Mouse (Mus musculus): ENCODE measurements around the gene 4930404N11Rik.

Gene 4930404N11Rik

GRCm38 (mm10) chr10:81402227-81402765 is 36.7 kb upstream of the 4930404N11Rik start:
- no peak for DNase-seq (ENCODE audit: extremely low read depth, low read depth, low spot score)

GRCm38 (mm10) chr10:81401521-81402226 is 36.1 kb upstream of the 4930404N11Rik start:
- DNase-seq (ENCODE audit: extremely low read depth, low read depth, low spot score), result no peak

GRCm38 (mm10) chr10:81401205-81401520 is 35.5 kb upstream of the 4930404N11Rik start:
- DNase-seq (ENCODE audit: extremely low read depth, low read depth, low spot score), result no peak

DNA sequence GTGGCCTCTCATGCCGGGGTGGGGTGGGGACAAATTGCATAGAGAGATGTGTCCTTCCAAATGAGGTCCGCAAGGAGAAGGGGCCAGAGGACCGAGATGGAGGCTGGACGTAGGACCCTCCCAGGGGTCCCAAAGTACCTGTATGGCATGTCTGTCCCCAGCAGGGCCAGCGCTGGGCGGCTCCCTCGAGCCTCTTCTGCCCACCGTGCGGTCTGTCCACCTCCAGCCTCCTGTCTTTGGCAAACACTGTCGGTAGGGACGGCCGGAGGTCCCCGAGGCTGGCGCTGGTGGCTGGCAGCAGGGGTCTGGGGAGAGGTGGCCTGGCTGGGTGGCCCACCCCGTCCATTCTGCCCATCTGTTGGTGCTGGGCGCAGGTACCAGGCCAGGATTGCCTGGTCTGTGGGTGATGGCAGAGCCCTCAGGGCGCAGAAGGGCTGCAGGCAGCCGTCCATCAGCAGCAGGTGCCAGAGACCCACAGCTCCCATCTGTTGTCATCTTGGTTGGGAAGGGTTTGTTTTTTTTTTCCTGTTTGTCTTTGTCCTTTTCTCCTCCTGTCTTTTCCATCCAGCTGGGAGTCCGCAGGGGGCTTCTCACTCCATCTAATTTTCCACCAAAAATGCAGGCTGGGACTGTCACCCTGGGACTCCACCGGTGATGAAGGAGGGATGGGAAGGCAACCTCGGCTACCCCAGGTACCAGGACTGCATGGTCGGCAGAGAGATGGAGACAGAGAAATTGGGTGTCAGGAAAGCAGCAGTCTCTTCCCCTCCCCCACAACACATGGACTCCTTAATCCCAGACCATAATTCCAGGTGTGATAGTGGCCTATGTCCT is 35.0 kb upstream of the 4930404N11Rik start:
- no peak for DNase-seq (ENCODE audit: extremely low read depth, low read depth, low spot score)

DNA sequence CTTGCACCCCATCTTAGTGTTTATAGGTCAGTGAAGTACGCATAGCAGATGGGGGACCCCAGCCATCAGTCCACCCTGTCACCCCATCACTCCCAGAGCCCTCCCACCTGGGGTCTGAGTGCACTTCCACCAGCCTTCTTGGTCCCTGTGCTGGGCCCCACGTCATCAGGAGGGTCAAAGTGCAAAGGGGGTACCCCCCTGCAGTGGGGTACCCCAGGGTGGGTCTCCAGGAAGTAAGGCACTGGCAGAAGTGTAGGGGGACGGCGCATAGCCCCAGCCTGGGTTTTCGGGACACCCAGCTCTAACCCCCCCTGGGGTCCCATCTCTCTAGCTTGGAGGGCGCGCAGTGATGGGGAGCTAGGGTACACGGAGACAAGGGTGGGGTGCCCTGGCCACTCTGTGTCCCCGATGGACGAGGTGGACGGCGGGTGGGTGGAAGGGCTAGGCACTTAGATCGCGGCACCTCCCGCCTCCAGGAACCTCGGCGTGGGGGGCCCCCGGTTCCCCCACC is 34.2 kb upstream of the 4930404N11Rik start:
- no peak for DNase-seq (ENCODE audit: extremely low read depth, low read depth, low spot score)

GRCm38 (mm10) chr10:81399296-81399695 is 33.7 kb upstream of the 4930404N11Rik start:
- no peak for DNase-seq (ENCODE audit: extremely low read depth, low read depth, low spot score)

GRCm38 (mm10) chr10:81396749-81397148 is 31.1 kb upstream of the 4930404N11Rik start:
- DNase-seq (ENCODE audit: extremely low read depth, low read depth, low spot score), result no peak

GRCm38 (mm10) chr10:81395865-81396264 is 30.2 kb upstream of the 4930404N11Rik start:
- DNase-seq (ENCODE audit: extremely low read depth, low read depth, low spot score), result no peak

GRCm38 (mm10) chr10:81395127-81395526 is 29.5 kb upstream of the 4930404N11Rik start:
- no peak for DNase-seq (ENCODE audit: extremely low read depth, low read depth, low spot score)

DNA sequence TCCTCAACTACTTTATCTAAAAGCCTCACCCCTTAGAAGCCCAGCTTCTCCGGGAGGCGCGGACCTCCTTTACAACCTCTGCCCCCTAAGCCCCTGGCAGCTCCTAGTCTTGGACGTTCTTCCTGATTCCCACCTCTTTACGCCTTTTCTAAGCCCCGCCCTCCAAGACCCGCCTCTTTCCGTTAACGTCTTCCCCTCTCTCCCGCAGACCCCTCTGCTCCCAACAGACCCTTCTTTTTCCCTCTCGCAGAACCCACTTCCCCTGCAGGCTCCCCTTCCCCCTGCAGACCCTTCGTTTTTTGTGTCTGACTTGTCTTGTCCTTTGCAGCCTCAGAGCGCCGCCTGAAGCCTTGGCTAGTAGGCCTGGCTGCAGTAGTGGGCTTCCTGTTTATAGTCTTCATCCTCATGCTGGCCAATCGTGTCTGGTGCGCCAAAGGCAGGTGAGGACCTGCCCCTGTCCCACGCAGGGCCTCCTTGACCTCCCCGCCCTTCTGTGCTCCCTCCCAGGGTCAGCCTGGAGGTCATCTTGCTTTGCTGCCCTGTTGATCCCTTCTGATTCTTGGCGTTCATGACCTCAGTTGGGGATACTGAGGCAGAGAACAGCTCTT is 27.9 kb upstream of the 4930404N11Rik start:
- no peak for DNase-seq (ENCODE audit: extremely low read depth, low read depth, low spot score)

DNA sequence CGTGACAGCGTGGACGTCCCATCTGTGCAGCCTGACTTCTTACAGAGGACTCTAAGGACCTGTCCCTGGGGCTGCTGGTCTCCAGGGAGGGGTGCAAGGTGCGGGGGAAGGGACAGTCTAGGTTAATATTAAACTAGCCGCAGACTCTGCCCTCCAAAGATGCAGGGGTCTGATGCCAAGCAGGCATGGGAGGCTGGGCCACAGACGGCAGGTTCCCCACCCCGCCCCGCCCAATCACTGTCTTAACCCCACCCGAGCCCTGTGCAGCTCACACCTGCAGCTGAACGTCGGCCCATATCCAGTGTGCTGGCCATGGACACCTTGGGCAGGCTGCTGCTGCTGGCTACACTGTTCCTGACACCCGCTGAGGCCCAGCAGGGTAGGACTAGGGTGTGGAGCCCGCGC is 27.2 kb upstream of the 4930404N11Rik start, which contains the start of gene Smim24:
Gene Smim24 (plus strand): TSS at position 271 of the 405 bp plus-strand sequence.
- no peak for DNase-seq (ENCODE audit: extremely low read depth, low read depth, low spot score)

DNA sequence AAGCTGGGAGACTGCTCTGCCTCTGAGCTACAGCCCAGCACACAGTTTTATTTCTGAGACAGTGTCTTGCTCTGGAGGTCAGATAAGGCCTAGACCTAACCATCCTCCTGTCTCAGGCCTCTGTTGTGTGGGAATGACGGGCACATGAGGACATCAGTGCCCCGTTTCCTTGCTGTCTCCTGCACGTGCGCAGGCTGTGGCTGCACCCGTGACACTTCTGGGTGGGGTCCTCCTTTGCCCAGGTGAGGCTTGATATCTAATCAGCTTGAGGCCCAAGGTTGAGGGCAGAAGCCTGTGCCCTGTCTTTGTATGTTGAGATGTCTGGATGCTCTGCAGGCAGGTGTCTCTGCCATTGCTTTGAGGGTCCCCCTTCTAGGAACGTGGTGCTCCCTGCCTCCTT is 26.7 kb upstream of the 4930404N11Rik start:
- no peak for DNase-seq (ENCODE audit: extremely low read depth, low read depth, low spot score)

- DNase-seq (ENCODE audit: extremely low read depth, low read depth, low spot score), result no peak
Measured at GRCm38 (mm10) chr10:81390678-81390965, 25.0 kb upstream of the 4930404N11Rik start.

DNA sequence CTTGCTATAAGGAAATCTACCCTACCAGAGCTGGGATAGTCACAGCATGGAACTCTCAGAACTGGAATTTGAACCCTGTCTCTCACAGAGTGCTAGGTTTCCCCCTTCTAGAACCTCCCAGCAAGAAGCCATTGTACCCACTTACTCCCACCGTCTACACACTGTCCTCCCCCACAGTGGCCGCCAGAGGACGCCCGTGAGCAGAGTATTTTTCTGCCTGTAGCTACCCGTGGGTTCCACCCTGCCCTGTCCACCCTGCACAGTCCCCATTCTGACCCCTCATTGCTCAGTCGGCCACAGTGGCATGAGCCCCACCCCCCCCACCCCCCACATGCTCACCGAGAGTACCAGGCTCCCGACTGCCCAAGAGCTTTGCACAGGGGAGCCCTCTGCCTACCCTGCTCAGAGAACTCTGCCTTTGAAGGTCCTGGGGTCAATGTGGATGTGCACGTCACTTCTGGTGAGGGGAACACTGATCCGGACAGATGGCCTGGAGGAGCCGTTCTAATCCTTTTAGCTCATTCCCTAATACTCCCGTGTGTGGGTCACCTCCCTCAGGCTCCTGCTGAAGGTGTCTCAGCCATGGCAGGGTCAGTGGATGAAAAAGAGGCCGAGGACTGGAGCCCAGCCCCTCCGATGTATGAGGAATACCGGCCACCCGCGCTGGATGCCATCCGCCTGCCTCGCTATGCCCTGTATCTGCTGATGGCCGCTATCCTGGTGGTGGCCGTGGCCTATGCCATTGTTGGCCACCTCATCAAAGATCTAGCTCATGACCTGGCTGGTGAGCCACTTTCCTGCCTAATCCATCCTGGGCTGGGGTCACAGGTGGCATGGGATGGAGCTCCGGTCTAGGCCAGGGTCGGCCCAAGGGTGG is 24.4 kb upstream of the 4930404N11Rik start:
- no peak for DNase-seq (ENCODE audit: extremely low read depth, low read depth, low spot score)

DNA sequence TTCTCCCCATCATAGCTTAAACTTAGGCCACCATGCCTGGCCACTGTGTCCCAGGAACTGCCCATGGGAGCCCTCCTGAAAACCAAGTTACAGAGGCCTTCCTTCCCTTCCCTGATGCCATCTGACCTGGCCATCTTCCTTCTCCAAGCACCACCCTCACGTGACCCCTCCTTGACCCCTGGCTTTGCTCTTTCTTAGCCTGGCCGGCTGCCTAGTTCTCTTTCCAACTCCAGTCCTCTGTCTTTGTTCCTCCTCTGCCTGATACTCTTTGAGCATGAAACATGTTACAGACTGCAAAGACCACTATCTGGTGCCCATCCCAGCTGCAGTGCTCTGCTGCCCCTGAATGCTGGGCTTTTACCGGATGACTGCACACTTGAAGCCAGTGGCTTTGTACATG is 23.8 kb upstream of the 4930404N11Rik start:
- no peak for DNase-seq (ENCODE audit: extremely low read depth, low read depth, low spot score)

DNA sequence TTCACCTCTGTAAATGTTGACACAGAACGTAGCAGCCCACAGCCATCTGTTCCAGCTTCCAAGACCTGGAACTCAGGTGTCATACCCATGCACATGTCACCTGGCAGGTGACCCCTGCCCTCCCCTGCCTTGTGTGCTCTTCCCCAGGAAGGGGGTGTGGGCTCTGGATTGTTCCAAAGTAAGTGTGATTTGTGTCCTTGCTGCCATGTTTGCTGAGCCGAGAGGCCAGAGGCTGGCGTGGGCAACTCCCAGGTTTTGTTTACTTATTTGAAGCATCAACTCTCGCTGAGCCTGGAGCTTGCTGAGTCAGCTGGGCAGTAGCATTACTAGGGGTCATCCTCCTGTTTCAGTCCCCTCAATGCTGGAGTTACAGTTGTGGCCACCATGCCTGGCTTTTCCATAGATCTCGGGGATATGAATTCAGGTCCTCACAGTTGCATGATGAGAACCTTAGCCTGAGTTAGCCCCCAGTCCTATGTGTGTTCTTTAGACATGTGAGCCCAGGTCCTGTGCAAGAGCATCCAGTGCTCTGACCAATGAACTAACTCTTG is 23.0 kb upstream of the 4930404N11Rik start, which contains the start of gene Gm48552:
Gene Gm48552 (plus strand): TSS at position 501 of the 551 bp plus-strand sequence.
- no peak for DNase-seq (ENCODE audit: extremely low read depth, low read depth, low spot score)

DNA sequence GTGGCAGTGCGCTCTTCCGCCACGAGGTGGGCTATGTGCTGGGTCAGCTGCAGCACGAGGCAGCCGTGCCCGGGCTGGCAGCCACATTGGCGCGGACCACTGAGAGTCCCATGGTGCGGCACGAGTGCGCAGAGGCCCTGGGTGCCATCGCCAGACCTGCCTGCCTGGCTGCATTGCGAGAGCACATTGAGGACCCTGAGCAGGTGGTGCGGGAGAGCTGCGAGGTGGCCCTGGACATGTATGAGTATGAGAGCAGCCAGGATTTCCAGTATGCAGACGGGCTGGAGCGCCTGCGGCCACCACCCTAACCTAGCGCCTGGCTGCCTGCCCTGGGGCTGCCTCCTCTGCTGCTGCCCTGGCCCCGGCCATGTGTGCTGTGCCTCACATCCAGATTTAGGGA is 22.1 kb upstream of the 4930404N11Rik start:
- DNase-seq (ENCODE audit: extremely low read depth, low read depth, low spot score), result no peak

GRCm38 (mm10) chr10:81385603-81386306 is 20.1 kb upstream of the 4930404N11Rik start:
- DNase-seq (ENCODE audit: extremely low read depth, low read depth, low spot score), result no peak

GRCm38 (mm10) chr10:81384605-81384982 is 19.0 kb upstream of the 4930404N11Rik start:
- DNase-seq (ENCODE audit: extremely low read depth, low read depth, low spot score), result no peak

Measured in fat pad, adult 2 months (tissue).